Mouse (Mus musculus) c-Kit-positive CD71-negative TER-119-negative erythroid progenitor cells, embryonic 14.5 days (primary cell): Measurements from ENCODE around the gene Gm5737.
A peak's percentile ranks its signal among the peaks of the same experiment; 100 is the strongest.

Experiments
- DNase-seq: peaks from one replicate; pipeline ENCODE4 v3.0.0-alpha.2; 2013; ENCODE audit warnings: low read depth

The Gm5737 gene

DNA sequence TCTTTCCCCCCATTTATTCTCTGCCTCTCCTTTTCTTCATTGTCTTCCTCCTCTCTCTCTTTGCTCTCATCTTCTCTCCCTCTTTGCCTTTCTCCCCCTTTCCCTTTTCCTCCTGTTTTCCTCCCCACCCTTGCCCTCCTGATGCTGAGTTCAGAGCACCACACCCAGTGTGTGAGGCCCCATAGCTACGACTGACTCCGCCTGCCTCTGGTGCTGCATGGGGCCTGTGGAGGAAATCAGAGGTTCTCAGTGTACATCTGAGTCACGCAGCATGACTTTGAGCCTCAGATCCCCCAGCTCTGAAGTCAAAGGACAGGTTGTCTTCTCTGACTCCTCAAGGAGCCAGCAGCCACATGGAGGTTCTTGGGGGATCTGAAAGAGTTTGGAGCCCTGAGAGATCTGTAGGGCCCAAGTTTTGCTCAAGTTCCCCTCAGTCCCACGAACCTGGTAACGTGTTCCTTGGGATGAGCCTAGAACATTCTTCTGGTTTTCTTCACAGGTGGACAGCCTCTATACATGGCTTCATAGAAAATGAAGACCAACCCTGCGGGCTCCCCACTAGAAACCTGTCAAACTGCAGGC, at the start of gene Gm5737:
Gene Gm5737 (plus strand): TSS at position 532 of the 582 bp plus-strand sequence.
- no peak for DNase-seq

DNA sequence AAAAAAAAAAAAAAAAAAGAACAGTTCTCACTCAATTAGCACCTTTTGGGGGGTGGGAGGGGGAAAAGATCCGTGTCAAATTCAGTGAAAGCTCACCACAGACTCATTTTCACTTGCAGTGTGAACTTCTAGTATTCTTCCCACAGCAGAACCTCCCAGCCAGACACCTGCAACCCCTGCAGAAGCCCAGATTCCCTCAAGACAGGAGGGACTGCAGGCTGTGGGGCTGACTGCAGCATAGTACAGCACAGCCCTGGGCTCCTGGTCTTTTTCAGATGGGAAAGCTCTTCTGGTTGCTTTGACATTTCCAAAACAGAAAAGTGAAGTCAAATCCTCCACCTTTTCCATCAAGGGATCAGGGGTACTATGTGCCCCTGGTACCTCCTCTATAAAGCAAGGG, 44.8 kb upstream of the Gm5737 start:
- DNase-seq: no peak

DNA sequence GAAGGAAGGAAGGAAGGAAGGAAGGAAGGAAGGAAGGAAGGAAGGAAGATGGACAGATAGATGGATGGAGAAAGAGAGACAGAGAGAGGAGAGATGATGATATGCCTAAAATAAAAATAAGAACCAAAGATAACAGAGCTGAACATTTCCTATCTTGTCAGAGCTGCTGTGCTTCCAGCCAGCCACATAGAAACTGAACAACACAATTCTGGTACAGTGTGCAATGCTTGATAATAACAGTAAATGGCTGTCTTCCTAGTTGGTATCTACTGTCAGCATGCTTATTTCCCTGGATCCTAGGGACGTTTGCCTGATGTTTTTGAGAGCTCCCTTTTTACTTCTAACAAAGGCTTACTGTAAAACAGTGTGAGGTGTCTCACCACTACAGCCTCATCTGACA, 40.8 kb upstream of the Gm5737 start:
- DNase-seq: no peak

DNA sequence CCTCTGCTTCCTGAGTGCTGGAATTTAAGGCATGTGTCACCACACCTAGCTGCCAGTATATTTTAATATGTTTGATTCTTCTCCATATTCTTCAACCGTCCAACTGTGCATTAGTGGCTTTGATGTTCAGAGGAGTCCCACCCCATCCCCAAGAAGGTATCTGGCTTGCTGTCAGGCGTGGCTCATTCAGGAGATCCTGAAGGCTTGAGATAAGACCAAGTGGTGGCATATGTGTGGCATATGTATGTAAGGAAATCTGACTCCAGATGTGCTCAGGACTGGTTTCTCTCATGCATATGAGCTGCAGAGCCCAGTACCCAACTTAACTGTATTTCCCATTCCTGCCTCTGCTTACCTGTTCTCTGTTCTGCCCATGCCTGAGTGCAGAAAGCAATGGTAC, 34.2 kb upstream of the Gm5737 start:
- DNase-seq: no peak

DNA sequence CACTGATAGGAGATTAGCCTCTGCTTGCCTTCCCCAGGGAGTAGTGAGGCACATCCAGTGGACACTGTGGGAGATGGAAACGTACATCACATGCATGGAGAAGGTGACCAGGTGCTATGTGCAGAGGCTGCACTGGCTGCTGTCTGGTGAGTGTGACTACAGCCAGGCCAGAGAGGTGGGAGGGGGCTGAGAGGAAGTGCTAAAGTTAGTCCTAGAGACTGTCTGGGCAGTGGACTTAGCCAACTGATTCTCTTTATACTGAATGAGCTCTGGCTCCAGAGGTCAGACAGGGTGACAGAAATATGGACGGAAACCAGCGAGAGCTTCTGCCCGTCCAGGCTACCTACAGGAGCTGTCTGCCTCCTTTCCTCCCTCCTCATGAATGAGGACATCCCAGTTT, 16.6 kb upstream of the Gm5737 start:
- no peak for DNase-seq

DNA sequence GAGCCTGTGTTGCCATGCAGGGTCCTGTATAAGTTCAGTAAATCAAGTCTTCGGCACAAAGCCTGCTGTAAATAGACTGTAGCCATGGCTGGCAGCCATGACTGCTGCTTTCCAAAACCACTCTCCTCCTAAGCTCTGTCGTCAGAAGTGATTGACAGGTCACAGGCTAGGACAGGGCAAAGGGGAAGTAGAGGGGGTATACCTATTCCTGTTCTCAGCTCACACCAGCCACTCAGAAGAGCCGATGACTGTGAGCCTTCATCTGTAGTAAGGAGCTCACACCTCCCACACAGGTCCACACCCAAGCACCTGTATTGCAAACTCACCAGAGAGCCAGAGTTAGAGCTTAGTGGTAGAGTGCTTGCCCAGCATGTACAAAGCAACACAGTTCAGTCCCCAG, 15.8 kb upstream of the Gm5737 start:
- DNase-seq: no peak

DNA sequence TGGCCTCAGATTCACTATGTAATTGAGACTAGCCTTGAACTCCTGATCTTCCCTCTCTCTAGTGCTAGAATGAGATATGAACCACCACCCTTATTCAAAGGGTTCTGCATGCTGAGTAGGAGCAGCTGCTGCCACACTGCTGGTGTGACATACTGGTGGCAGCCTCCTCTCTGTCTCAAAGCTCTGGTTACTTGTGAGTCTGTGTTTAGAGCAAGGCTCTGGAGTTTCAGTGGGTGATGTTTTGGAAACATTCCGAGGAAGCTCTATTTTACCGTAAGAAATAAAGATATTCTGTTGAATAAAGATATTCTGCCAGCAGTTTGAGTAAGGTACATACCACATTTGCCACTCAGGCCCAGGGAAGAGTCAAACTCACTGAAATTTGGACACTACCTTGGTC, 8.9 kb upstream of the Gm5737 start:
- no peak for DNase-seq

DNA sequence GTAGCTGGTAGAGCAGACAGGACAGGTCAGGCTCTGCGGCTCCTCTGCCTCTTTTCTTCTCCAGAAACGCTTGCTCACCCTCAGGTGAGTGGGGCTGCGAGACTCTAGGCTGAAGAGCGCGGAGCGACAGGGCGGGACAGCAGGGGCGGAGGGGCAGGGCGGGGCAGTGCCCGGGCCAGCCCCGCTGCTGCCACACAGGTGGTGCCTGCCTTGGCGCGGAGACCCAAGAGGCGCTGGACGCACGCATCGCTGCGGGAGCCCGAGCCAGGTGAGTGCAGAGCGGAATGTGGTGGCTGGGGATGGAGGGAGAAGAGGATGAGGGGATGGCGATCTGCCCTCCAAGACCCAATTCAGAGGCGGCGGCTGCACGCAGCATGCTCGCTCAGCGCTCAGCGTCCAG, 2.5 kb upstream of the Gm5737 start:
- no peak for DNase-seq

DNA sequence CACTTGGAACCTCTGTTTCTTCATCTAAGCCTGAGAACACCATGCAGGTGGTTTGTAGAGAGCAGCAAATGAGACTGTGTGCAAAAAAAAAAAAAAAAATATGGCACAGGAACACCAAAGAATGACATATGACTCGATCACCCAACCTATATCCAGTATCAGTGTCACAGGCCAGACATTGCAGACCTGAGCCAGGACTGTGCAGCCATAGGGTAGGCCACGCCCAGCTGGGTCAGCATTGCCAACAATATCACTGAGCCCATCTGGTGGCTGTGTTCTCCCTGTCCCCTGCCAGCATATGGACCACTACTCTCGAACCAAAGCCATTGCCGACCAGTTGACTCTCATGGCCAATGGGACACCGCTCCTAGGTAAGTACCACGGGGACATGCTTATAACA, 5.4 kb downstream of the Gm5737 start:
- DNase-seq: no peak

DNA sequence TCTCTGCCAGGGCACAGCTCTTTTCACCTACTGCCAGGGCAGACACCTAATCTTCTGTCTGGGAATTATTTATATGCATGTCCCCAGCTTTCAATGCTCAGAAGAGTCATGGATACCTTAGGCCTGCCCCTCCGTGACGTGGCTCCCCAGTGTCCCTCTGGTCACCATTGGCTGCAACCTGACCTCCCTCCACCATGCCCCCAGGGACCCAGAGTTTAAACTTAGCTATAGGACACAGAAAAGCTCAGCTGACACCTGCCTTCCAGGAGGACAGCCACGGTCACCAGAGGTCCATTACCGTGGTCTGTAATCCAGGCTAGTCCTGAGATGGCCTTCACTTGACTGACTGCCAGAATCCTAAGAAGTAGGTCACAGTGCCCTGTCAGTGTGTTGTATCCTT, 7.2 kb downstream of the Gm5737 start:
- DNase-seq: no peak

DNA sequence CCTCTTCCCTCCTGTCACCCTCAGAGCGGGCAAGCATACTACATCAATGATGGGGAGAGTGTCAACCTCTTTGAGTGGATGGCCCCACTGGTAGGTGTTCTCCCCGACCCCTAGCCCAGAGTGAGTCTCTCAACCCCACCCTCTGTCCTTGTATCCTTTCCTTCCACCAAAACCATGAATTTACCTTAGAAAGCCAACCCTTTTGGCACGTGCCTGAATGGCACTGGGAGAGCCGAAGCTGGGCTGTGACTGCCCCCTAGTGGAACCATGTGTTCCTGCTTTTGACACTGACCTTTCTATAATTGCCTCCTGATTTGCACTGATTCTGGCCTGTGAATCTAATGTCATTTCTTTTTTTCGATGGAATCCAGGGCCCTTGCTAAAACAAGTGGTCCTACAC, 11.1 kb downstream of the Gm5737 start:
- DNase-seq: no peak

DNA sequence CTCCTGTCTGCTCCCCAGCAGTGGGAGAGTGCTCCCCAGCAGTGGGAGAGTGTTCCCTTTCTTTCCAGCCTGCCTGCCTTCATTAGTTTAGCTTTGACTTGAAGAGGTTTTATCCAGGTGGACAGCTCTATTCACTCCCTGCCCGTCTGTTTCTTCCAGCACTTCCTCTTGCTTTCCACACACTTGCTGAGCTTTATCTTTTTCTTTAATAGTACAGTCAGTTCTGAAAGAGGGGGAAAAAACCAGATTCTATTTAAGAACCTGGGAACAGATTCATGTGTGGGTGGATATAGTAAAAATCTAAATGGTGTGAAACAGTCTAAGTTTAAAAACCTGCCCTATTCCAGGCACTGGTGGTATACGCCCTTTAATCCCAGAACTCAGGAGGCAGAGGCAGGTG, 12.9 kb downstream of the Gm5737 start:
- no peak for DNase-seq

DNA sequence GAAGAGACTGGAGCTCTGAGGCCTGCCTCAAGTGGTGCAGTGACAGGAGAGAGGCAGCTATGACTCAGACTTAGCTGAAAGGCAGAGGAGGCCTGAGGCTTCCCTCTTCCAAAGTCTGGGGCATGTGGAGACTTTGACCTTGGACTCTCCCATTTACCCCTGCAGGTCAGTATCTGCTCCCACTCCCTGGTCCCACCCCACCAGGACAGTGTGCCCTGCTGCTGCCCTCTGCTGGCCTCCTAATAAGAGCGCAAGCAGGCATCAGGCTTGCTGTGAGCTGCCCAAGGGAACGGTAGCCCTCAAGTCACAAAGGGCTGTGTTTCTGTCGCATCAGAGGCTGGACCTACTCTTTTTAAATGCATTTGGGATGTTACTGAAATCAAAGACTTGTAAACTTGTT, 14.2 kb downstream of the Gm5737 start:
- no peak for DNase-seq

DNA sequence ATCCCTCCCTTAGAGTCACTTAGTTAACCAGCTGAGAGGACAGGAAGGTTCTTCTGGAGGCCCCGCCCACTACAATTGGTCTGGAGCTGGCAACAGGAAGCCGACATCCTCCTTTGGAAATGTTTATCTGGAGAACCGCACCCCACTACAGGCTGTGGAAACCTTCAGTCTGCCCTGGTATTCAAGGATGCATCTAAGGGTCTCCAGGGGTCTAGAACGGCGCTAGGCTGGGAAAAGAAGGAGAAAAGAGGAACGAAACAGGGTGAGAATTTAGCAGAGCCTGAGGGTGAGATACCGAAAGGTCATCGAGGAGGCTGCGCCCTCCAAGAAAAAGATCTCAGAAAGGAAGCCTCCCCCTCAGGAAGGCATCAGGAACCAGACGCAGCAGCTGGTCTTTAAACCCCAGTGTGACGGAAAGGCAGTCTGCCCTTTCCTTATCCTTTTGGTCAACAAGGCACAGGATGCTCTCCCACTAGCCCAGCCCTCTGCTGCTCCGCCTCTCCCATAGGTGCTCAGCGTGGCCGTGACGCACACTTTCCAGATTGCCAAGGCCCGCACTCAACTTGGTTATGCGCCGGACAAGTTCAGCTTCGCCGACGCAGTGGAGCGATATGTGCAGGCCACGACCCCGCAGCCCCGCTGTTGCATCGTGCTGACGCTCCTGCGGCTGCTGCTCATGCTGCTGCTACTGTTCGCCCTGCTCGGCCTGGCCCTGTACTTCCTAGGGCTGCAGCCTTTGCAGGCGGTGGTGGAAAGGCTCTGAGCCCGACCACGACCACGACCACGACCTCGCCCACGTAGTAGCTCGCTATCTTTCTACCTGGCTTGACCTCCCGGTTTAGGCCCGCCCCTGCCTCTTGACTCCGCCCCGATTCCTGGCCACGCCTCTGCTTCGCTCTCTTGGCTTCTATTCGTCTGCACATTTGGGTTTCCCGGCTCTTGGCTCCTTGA, 18.5 kb downstream of the Gm5737 start:
- DNase-seq: no peak

DNA sequence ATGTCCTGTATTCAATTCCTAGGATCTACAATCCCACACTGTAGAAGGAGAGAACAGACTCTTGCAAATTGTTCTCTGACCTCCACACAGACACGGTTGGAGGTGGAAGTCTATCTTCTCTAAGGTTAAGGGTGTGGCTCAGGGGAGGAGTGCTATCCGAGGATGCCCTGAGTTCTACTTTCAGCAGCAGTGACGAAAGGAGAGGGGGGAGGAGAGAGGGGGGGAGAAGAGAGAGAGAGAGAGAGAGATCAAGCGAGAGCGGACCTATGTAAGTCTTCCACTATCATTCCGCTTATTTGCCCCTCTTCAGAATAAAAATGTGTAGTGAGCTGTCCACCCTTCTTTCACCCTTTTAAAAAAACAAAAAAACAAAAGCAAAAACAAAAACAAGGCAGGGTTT, 22.3 kb downstream of the Gm5737 start:
- no peak for DNase-seq

DNA sequence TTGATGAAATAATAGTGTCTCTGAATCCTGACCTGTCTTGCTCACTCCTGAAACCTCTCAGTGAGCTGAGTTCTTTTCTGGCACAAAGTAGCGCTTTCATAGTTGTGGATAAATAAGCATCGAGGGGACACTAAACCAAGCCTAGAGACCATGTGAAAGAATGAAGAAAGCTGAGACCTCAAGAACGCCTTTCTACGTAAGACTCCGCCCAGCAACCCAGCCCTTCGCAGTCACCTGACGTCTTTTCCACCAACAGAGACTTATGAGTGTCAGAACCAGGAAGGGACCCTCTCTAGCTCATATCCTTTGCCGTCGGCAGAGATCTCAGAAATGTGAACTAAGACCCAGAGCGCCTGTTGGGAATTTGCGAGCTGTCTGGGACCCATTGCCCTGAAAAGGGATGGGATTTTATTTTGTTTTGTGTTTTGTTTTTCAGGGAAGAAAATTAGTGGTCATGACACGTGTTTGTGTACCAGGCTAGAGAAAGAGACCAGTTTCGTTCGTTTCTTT, 22.8 kb downstream of the Gm5737 start:
- DNase-seq: peak; percentile 80

DNA sequence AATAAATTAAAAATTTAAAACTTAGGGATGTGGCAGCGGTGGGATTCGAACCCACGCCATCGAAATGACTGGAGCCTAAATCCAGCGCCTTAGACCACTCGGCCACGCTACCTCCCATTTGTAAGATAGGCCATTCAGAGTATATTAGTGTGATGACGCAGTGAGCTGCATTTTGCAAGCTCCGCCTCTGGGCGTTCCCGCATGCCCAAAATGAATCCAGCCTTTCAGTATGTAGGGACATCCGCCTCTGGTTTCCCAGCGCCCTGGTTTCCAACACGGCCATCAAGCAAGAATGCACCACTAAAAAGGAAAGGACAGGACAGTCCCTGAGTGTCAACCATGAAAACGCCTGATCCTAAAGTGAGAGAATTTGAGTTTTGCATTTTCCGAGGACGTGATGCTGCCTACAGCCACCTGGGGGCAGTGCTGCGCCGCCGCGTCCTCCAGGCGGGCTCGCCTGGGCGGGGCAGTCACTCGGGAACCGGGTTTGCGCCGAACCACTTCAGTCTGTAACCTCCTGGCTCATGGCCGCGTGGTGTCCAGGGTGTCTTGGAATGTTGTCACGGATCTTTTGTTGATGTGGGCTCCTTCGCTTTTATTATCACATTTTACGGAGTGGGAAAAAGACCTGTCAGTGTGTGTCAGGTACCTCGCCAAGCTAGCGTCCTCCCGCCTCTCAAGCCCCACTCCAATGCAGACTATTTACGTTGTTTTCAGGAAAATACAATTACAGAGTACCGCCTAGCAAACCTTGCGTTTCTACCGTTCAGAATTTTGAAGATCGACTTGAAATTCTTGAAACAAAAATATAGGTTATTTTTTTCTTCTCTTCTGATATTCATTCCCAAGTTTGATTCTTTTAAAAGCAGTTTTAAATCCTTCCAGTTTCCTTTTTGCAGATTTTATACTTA, 23.5 kb downstream of the Gm5737 start:
- DNase-seq: peak; percentile 89

DNA sequence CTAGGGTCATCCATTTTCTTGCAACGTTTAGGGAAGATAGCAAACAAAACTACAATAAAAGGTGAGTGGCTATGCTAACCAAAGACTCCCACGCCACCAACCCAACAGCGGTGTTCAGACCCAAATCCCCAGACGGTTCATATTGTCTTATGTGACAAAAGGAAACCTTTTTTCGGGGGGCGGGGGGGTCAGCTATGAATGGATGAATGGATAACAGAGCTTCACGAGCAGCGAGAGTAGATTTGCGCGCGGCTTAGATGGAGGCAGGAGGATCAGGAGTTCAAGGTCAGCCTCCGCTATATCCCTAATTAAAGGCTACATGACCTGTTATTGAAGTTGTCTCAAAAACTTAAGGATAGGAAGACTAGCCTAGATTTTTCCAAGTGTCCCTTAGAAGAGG, 24.2 kb downstream of the Gm5737 start:
- DNase-seq: no peak

DNA sequence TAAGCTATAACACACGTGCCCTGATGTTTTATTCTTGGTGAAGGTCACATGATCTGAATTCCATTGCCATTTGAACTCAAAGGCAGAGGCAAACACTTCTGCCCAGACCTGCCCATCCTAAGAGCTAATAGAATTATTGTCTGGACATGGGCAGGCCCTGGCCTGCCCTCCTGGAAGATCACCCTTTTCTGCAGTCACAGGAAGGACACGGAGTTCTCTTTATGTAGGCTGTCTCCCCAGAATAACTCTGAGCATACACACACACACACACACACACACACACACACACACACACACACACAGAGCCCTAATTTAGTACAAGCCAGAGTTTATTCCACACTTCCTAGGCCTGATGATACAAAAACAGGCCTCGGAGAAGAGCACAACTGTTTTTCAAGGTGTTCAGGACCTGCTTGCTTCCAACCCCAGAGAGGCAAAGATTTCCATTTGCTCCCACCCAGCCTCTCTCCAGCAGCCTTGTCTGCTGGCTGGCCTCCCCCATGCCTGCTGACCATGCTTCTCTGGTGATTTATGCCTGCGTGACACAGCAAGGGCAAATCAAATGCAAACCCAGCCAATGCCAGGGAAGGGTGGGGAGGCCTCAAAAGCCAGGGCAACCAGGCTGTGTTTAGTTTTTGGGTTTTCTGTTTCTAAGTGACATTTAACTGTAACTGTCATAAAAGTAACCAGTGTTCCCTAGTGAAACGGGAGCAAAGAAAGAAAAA, 26.4 kb downstream of the Gm5737 start:
- DNase-seq: no peak

DNA sequence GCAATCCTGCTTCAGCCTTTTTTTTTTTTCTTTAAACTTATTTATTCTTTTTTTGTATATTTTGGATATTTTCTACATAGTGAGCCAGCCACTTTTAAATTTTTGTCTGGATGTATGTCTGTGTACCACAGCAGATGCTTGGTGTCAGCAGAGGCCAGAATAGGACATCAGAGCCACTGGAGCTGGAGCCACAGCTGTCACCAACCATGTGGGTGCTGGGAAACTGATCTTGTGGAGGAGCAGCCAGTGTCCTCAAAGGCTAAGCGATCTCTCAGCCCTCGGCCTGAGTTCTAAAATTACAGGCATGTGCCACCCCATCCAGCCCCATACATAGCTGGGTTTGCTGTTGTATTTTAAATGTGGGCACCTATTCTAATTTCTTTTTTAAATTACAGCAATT, 27.6 kb downstream of the Gm5737 start:
- no peak for DNase-seq

DNA sequence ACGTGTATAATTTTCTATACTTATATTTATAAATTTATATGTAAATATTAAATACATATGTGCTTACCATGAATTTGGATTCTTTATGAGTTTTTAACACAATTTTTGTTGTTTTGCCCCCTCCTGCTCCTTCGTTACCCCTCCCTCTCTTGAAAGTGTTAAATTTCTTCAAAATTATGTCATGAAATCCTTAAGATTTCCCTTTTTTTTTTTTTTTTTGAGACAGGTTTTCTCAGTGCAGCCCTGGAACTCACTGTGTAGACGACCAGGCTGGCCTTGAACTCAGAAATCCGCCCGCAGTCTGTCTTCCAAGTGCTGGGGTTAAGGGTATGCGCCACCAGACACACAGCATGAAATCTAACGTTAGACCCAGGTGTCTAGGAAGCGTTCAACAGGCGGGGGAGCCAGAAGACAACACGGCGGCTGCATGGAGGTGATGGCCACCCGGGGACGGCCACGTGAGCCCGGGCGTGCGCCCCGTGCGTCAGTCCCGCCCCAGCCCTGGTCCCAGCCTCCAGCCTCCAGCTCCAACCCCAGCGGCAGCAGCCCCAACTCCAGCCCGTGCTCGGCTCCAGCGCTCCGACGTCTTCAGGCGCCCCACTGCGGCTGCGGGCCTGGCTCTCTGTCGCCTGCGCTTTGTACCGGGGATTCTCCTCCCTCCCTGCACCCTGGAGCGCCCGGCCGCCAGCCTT, 30.3 kb downstream of the Gm5737 start, which contains the start of gene Eef2k:
Gene Eef2k (plus strand): TSS at position 487 of the 692 bp plus-strand sequence.
- DNase-seq: peak; percentile 86
